Mouse (Mus musculus) olfactory bulb, adult 2 months (tissue): Measurements from ENCODE around the gene Cldn5. TPM values are rescaled to one million over a fixed set of nuclear protein-coding genes. Genes with fewer than 3 reads are reported as not detected.

ENCODE experiments used
- H3K27ac ChIP-seq: fragments of 200-500 bp; 2 replicates; pipeline ENCODE4 v1.5.1; 2012; ENCODE audit warnings: low read depth, low read length; ENCODE audit not compliant: insufficient read depth
- H3K4me1 ChIP-seq: fragments of 200-500 bp; 2 replicates; pipeline ENCODE4 v1.6.1; 2012; ENCODE audit warnings: low read length; ENCODE audit not compliant: control insufficient read depth, insufficient read depth
- H3K4me3 ChIP-seq: fragments of 200-500 bp; 2 replicates; pipeline ENCODE4 v1.5.1; 2012; ENCODE audit warnings: mild to moderate bottlenecking, low read depth, low read length, moderate library complexity; ENCODE audit not compliant: insufficient read depth
- CTCF ChIP-seq: fragments of 200-500 bp; IDR thresholded peaks from 2 replicates; pipeline ENCODE4 v1.5.1; 2012; ENCODE audit warnings: low read depth, mild to moderate bottlenecking, low read length, moderate library complexity; ENCODE audit not compliant: insufficient read depth
- POLR2A ChIP-seq: fragments of 200-500 bp; IDR thresholded peaks from 2 replicates; pipeline ENCODE4 v1.6.1; 2012; ENCODE audit warnings: mild to moderate bottlenecking, low read depth, low read length, moderate library complexity; ENCODE audit not compliant: insufficient read depth
- WGBS: fragments of 180-500 bp; shearing (Covaris S2); methylation state at CpG from one replicate; pipeline ENCODE4 v1.1.7; 2018; 5-methylcytosine and 5-hydroxymethylcytosine counted together
- polyA plus RNA-seq: library from polyadenylated mRNA; stranded (reverse); fragments of >200 nt; gene quantifications from 2 replicates; pipeline ENCODE4 v1.2.4, GENCODE M21; 2012; ENCODE audit warnings: low replicate concordance; ENCODE audit not compliant: missing spikeins, insufficient read depth, insufficient read length

Gene Cldn5
- not detected in 2 replicates for polyA plus RNA-seq

- peak within 1 kb of the TSS; percentile 16; the same call in 1 of the 2 replicates for H3K27ac ChIP-seq
- peak within 1 kb of the TSS; percentile 31 for H3K4me3 ChIP-seq
- 20% methylated on average over 19 of the region's 19 CpGs for WGBS
- H3K4me1 ChIP-seq = peaks cover 13% of the 10 kb centered on the region; the same call in 1 of the 2 replicates
- no peak for TF ChIP-seq CTCF
- TF ChIP-seq POLR2A = no peak
These were observed at the start of gene Cldn5 for GRCm38 (mm10) chr16:18776556-18777100. Cldn5 (plus strand) TSS chr16:18776847.

GRCm38 (mm10) chr16:18727536-18728499 lies 48.8 kb upstream of the Cldn5 start:
- H3K4me1 ChIP-seq = no peaks in the 10 kb centered on the region
- no peak overlapping the region for H3K4me3 ChIP-seq
- TF ChIP-seq POLR2A (no peak), CTCF (no peak)
- no peak overlapping the region for H3K27ac ChIP-seq
- 76% methylated on average over 10 of the region's 10 CpGs for WGBS

GRCm38 (mm10) chr16:18729185-18729584 lies 47.5 kb upstream of the Cldn5 start:
- H3K27ac ChIP-seq = no peak overlapping the region
- no peaks in the 10 kb centered on the region for H3K4me1 ChIP-seq
- WGBS = 60% methylated on average over 5 of the region's 5 CpGs
- TF ChIP-seq CTCF (no peak), POLR2A (no peak)
- H3K4me3 ChIP-seq = no peak overlapping the region

- TF ChIP-seq POLR2A = no peak
- TF ChIP-seq CTCF = no peak
- Histone ChIP-seq H3K4me3 (no peak overlapping the region), H3K27ac (no peak overlapping the region), H3K4me1 (no peaks in the 10 kb centered on the region)
- WGBS = 63% methylated on average over 3 of the region's 3 CpGs
These were observed 46.0 kb upstream of the Cldn5 start for GRCm38 (mm10) chr16:18730640-18731039.

- no peaks in the 10 kb centered on the region for H3K4me1 ChIP-seq
- no peak overlapping the region for H3K4me3 ChIP-seq
- H3K27ac ChIP-seq = no peak overlapping the region
- 57% methylated on average over 20 of the region's 20 CpGs for WGBS
- TF ChIP-seq CTCF (no peak), POLR2A (no peak)
These were observed 43.3 kb upstream of the Cldn5 start for GRCm38 (mm10) chr16:18733100-18733956.

- TF ChIP-seq POLR2A = no peak
- TF ChIP-seq CTCF = no peak
- Histone ChIP-seq H3K27ac (no peak overlapping the region), H3K4me1 (no peaks in the 10 kb centered on the region), H3K4me3 (no peak overlapping the region)
These were observed 38.3 kb upstream of the Cldn5 start for GRCm38 (mm10) chr16:18738303-18738702.

GRCm38 (mm10) chr16:18746268-18747122 lies 30.2 kb upstream of the Cldn5 start:
- TF ChIP-seq POLR2A = no peak
- no peak for TF ChIP-seq CTCF
- Histone ChIP-seq H3K4me1 (no peaks in the 10 kb centered on the region), H3K4me3 (no peak overlapping the region), H3K27ac (no peak overlapping the region)
- WGBS = 85% methylated on average over 20 of the region's 20 CpGs

- H3K27ac ChIP-seq = no peak overlapping the region
- H3K4me3 ChIP-seq = no peak overlapping the region
- no peak for TF ChIP-seq POLR2A
- no peak for TF ChIP-seq CTCF
- WGBS = 80% methylated on average over 11 of the region's 11 CpGs
- H3K4me1 ChIP-seq = no peaks in the 10 kb centered on the region
These were observed 25.5 kb upstream of the Cldn5 start for GRCm38 (mm10) chr16:18751101-18751500.
